Mouse (Mus musculus) kidney, embryonic 16.5 days (tissue): ENCODE results near the gene Krtap19-4. TPM values are rescaled to one million over a fixed set of nuclear protein-coding genes. Genes with fewer than 3 reads are reported as not detected.

Experiments used
- ATAC-seq: fragments of 200-750 bp; cut with Nextera tagmentation; 2 replicates; pipeline ENCODE4 v1.8.0; 2017; ENCODE audit warnings: moderate TSS enrichment; ENCODE audit not compliant: low FRiP score, low TSS enrichment
- H3K27ac ChIP-seq: fragments of 300-500 bp; sonication (generic); 2 replicates; pipeline ENCODE4 v1.5.1; 2014; ENCODE audit warnings: low read length
- H3K27me3 ChIP-seq: fragments of 300-500 bp; sonication (generic); 2 replicates; pipeline ENCODE4 v1.6.1; 2014; ENCODE audit warnings: low read length, control low read depth, mixed read lengths; ENCODE audit not compliant: insufficient read depth
- H3K36me3 ChIP-seq: fragments of 300-500 bp; sonication (generic); 2 replicates; pipeline ENCODE4 v1.6.1; 2014; ENCODE audit warnings: low read length, control low read depth, mixed read lengths; ENCODE audit not compliant: insufficient read depth
- H3K4me1 ChIP-seq: fragments of 300-500 bp; sonication (generic); 2 replicates; pipeline ENCODE4 v1.6.1; 2014; ENCODE audit warnings: low read length, control low read depth, mixed read lengths; ENCODE audit not compliant: insufficient read depth
- H3K4me2 ChIP-seq: fragments of 300-500 bp; sonication (generic); replicated peaks from 2 replicates; pipeline ENCODE4 v1.6.1; 2014; ENCODE audit warnings: low read depth, low read length
- H3K4me3 ChIP-seq: fragments of 300-500 bp; sonication (generic); 2 replicates; pipeline ENCODE4 v1.5.1; 2014; ENCODE audit warnings: mild to moderate bottlenecking, low read length
- H3K9ac ChIP-seq: fragments of 300-500 bp; sonication (generic); replicated peaks from 2 replicates; pipeline ENCODE4 v1.6.1; 2014; ENCODE audit warnings: low read length
- H3K9me3 ChIP-seq: fragments of 300-500 bp; sonication (generic); 2 replicates; pipeline ENCODE4 v1.6.1; 2016; ENCODE audit warnings: low read length, control low read depth
- WGBS: fragments of 180-500 bp; shearing (Covaris S2); extraction: QIAGEN DNeasy Blood & Tissue Kit; methylation state at CpG from one replicate; pipeline ENCODE4 v1.1.7; 2014; 5-methylcytosine and 5-hydroxymethylcytosine counted together
- polyA plus RNA-seq: library from polyadenylated mRNA; unstranded; fragments of >200 nt; fragmentation: Nextera tagmentation; extraction: Ambion mirVana; gene quantifications from 2 replicates; pipeline ENCODE4 v1.2.1, GENCODE M21; 2015

The Krtap19-4 gene
- polyA plus RNA-seq, 1 experiment from 2014 or later, result not detected

GRCm38 (mm10) chr16:88847363-88847762 is 37.5 kb downstream of the Krtap19-4 start:
- Histone ChIP-seq H3K27me3 (no peaks in the 10 kb centered on the region), H3K36me3 (no peaks in the 10 kb centered on the region), H3K27ac (no peak overlapping the region), H3K4me2 (no peak overlapping the region), H3K9me3 (no peaks in the 10 kb centered on the region), H3K4me1 (no peaks in the 10 kb centered on the region), H3K9ac (no peak overlapping the region), H3K4me3 (no peak overlapping the region)
- 85% methylated on average over 1 of the region's 1 CpGs for WGBS
- 0 out of 2 replicates have a peak, but pooled peaks have one; percentile 54 for ATAC-seq

Other genes with a start within 250 kb of the Krtap19-4 start
- gene Krtap26-1, start 237.3 kb downstream of the Krtap19-4 start, polyA plus RNA-seq, result not detected in 2 replicates
- not detected in 2 replicates for gene Krtap27-1, start 213.4 kb downstream of the Krtap19-4 start, polyA plus RNA-seq
- gene 2310061N02Rik, start 177.1 kb downstream of the Krtap19-4 start, polyA plus RNA-seq, result not detected in 2 replicates
- not detected in 2 replicates for gene Krtap13-1, start 156.2 kb downstream of the Krtap19-4 start, polyA plus RNA-seq
- gene Krtap13, start 133.5 kb downstream of the Krtap19-4 start, polyA plus RNA-seq, result not detected in 2 replicates
- gene 2310034C09Rik, start 126.2 kb downstream of the Krtap19-4 start, polyA plus RNA-seq, result not detected in 2 replicates
- not detected in 2 replicates for gene 2310057N15Rik, start 110.9 kb downstream of the Krtap19-4 start, polyA plus RNA-seq
- gene Gm5965, start 107.2 kb downstream of the Krtap19-4 start, polyA plus RNA-seq, result 0.31 TPM in 1 of 2 replicates, not detected in the other
- gene Gm20741, start 72.9 kb downstream of the Krtap19-4 start, polyA plus RNA-seq, result not detected in 2 replicates
- not detected in 2 replicates for gene Krtap15, start 64.9 kb downstream of the Krtap19-4 start, polyA plus RNA-seq
- not detected in 2 replicates for gene Krtap14, start 58.9 kb downstream of the Krtap19-4 start, polyA plus RNA-seq
- gene Krtap19-1, start 15.7 kb downstream of the Krtap19-4 start, polyA plus RNA-seq, result not detected in 2 replicates
- gene Krtap19-2, start 10.8 kb downstream of the Krtap19-4 start, polyA plus RNA-seq, result not detected in 2 replicates
- gene Krtap19-3, start 7.1 kb downstream of the Krtap19-4 start, polyA plus RNA-seq, result not detected in 2 replicates
- not detected in 2 replicates for gene Krtap19-5, start 11.4 kb upstream of the Krtap19-4 start, polyA plus RNA-seq
- gene Krtap19-9b, start 47.2 kb upstream of the Krtap19-4 start, polyA plus RNA-seq, result not detected in 2 replicates
- gene Krtap16-3, start 77.8 kb upstream of the Krtap19-4 start, polyA plus RNA-seq, result not detected in 2 replicates
- gene Krtap22-2, start 125.7 kb upstream of the Krtap19-4 start, polyA plus RNA-seq, result not detected in 2 replicates
- gene Gm10229, start 130.2 kb upstream of the Krtap19-4 start, polyA plus RNA-seq, result not detected in 2 replicates
- not detected in 2 replicates for gene Krtap6-1, start 146.6 kb upstream of the Krtap19-4 start, polyA plus RNA-seq
- gene Gm10228, start 156.4 kb upstream of the Krtap19-4 start, polyA plus RNA-seq, result not detected in 2 replicates
- gene Krtap6-5, start 162.8 kb upstream of the Krtap19-4 start, polyA plus RNA-seq, result not detected in 2 replicates
- not detected in 2 replicates for gene 1110025L11Rik, start 178.9 kb upstream of the Krtap19-4 start, polyA plus RNA-seq
- gene Krtap6-3, start 198.9 kb upstream of the Krtap19-4 start, polyA plus RNA-seq, result not detected in 2 replicates